26 mouse cellular contexts compared by ENCODE assay signal in the genomic region with DNA sequence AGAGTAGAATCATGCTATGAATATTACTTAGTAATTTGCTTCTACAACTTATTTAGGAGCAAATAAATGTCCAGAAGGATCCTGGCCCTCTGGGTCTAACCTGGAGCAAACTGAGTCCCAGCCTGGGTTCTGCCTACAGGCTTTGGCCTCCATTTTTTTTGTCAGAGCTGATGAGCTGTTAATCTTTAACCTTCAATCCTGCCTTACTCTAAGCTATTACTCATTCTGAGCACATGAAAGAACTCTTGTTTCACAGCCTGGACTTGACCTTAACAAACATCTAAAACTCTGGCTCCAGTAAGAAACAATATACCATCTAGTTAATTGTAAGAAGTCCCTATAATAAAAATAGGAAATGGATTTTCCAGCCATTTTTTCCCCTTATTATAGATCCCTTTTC. TPM values are rescaled to one million over a fixed set of nuclear protein-coding genes. Genes with fewer than 3 reads are reported as not detected.
DNase-seq lines count a peak whose midpoint lies in the region; ATAC-seq and TF ChIP-seq lines count a peak whose summit lies in the region.
"Had no signal": no experiment of that assay in that cellular context is flagged by ENCODE, and none has a peak within 500 bp of the region (broad histone marks: within the 10 kb centered on the region; RNA-seq: fewer than 3 reads in every experiment).

No protein-coding gene starts in this region.

- no peaks in the 10 kb centered on the region for H3K27me3 ChIP-seq in kidney, adult 2 months (replicated peaks; ENCODE audit: control insufficient read depth, insufficient read depth, low read length)
- no peaks in the 10 kb centered on the region for H3K27me3 ChIP-seq in kidney, postnatal 0 days (ENCODE audit: insufficient read depth, low read length)
- H3K27me3 ChIP-seq in intestine, postnatal 0 days (replicated peaks; ENCODE audit: control insufficient read depth, insufficient read depth, low read length), result no peaks in the 10 kb centered on the region
- peaks cover 6% of the 10 kb centered on the region; the same call in 1 of the 2 replicates for H3K27me3 ChIP-seq in forebrain, embryonic 10.5 days (ENCODE audit: poor library complexity, severe bottlenecking)
- no peaks in the 10 kb centered on the region for H3K27me3 ChIP-seq in hindbrain, embryonic 12.5 days
- H3K27me3 ChIP-seq: embryonic facial prominence, embryonic 12.5 days; embryonic facial prominence, embryonic 15.5 days; forebrain, embryonic 13.5 days; heart, embryonic 13.5 days had no signal

- no peak for ATAC-seq in kidney, postnatal 0 days (replicated peaks; ENCODE audit: low FRiP score, low read depth)
- ATAC-seq in intestine, postnatal 0 days, result peak; percentile 31; the same call in 1 of the 2 replicates
- ATAC-seq in hindbrain, embryonic 12.5 days (ENCODE audit: low FRiP score), result no peak
- ATAC-seq: forebrain, embryonic 13.5 days; forebrain, embryonic 16.5 days; hindbrain, postnatal 0 days had no signal

- intact Hi-C loops in heart, postnatal 10 days (cut with DNase I), result loop anchor here (10.0 kb wide), 2 partner anchors 235 to 455 kb away; a partner anchor contains a TSS

- H3K9ac ChIP-seq in kidney, postnatal 0 days (ENCODE audit: low read depth, low read length), result no peak overlapping the region
- no peak overlapping the region for H3K9ac ChIP-seq in intestine, postnatal 0 days (ENCODE audit: low read depth, low read length)
- H3K9ac ChIP-seq in hindbrain, embryonic 12.5 days, result no peak overlapping the region
- H3K9ac ChIP-seq: embryonic facial prominence, embryonic 12.5 days; embryonic facial prominence, embryonic 15.5 days; forebrain, embryonic 13.5 days; heart, embryonic 13.5 days; hindbrain, embryonic 14.5 days had no signal

- H3K4me2 ChIP-seq in kidney, postnatal 0 days (ENCODE audit: low read length), result no peak overlapping the region
- no peak overlapping the region for H3K4me2 ChIP-seq in intestine, postnatal 0 days (replicated peaks; ENCODE audit: low read depth)
- H3K4me2 ChIP-seq in hindbrain, embryonic 12.5 days (replicated peaks), result no peak overlapping the region
- H3K4me2 ChIP-seq: embryonic facial prominence, embryonic 12.5 days; embryonic facial prominence, embryonic 15.5 days; forebrain, embryonic 13.5 days; heart, embryonic 13.5 days; hindbrain, embryonic 14.5 days had no signal

- H3K36me3 ChIP-seq in kidney, adult 2 months (ENCODE audit: control insufficient read depth, insufficient read depth, low read length), result no peaks in the 10 kb centered on the region
- no peaks in the 10 kb centered on the region for H3K36me3 ChIP-seq in kidney, postnatal 0 days (ENCODE audit: insufficient read depth, low read length)
- no peaks in the 10 kb centered on the region for H3K36me3 ChIP-seq in intestine, postnatal 0 days (ENCODE audit: control insufficient read depth, insufficient read depth)
- H3K36me3 ChIP-seq in forebrain, embryonic 10.5 days (replicated peaks), result no peaks in the 10 kb centered on the region
- H3K36me3 ChIP-seq in hindbrain, embryonic 12.5 days, result no peaks in the 10 kb centered on the region
- H3K36me3 ChIP-seq: embryonic facial prominence, embryonic 12.5 days; embryonic facial prominence, embryonic 15.5 days; heart, embryonic 10.5 days; heart, embryonic 13.5 days; hindbrain, embryonic 10.5 days had no signal

- no peak for TF ChIP-seq POLR2A in kidney, adult 2 months (IDR thresholded peaks at IDR 0.05; ENCODE audit: low read depth, low read length)

- no peak overlapping the region for H3K27ac ChIP-seq in kidney, adult 2 months (ENCODE audit: insufficient read depth, low read depth, low read length)
- H3K27ac ChIP-seq in kidney, postnatal 0 days, result no peak overlapping the region
- no peak overlapping the region for H3K27ac ChIP-seq in intestine, postnatal 0 days (ENCODE audit: low read depth, low read length)
- no peak overlapping the region for H3K27ac ChIP-seq in forebrain, embryonic 10.5 days
- no peak overlapping the region for H3K27ac ChIP-seq in hindbrain, embryonic 12.5 days
- H3K27ac ChIP-seq: embryonic facial prominence, embryonic 12.5 days; embryonic facial prominence, embryonic 15.5 days; forebrain, embryonic 13.5 days; heart, adult 2 months; heart, embryonic 10.5 days; heart, embryonic 13.5 days; hindbrain, embryonic 10.5 days; hindbrain, embryonic 14.5 days; hindbrain, postnatal 0 days had no signal

- DNase-seq in kidney, adult 2 months, result peak; percentile 64
- DNase-seq in kidney, postnatal 4 days, result no peak
- DNase-seq in kidney, postnatal 0 days (ENCODE audit: low spot score), result peak; percentile 47
- no peak for DNase-seq in kidney, adult 18-20 months
- DNase-seq in forebrain, embryonic 10.5 days (ENCODE audit: extremely low spot score, low spot score), result no peak
- no peak for DNase-seq in heart, postnatal 10 days
- DNase-seq: adrenal gland, adult 8-10 months; adrenal gland, postnatal 25 days; cerebellum, adult 18-20 months; cerebellum, adult 9-10 months; cerebellum, postnatal 25 days; gastrocnemius, postnatal 10 days; gastrocnemius, postnatal 36 days; heart, adult 2 months had no signal

- H3K9me3 ChIP-seq in kidney, postnatal 0 days (replicated peaks; ENCODE audit: low read length), result no peaks in the 10 kb centered on the region
- H3K9me3 ChIP-seq in intestine, postnatal 0 days (ENCODE audit: control insufficient read depth), result no peaks in the 10 kb centered on the region
- H3K9me3 ChIP-seq in forebrain, embryonic 10.5 days, result no peaks in the 10 kb centered on the region
- no peaks in the 10 kb centered on the region for H3K9me3 ChIP-seq in hindbrain, embryonic 12.5 days (replicated peaks)
- H3K9me3 ChIP-seq: embryonic facial prominence, embryonic 12.5 days; embryonic facial prominence, embryonic 15.5 days; forebrain, embryonic 13.5 days; heart, embryonic 10.5 days; heart, embryonic 13.5 days; hindbrain, embryonic 10.5 days had no signal

- no peak for TF ChIP-seq CTCF in kidney, adult 2 months (conservative IDR thresholded peaks at IDR 0.05; ENCODE audit: insufficient read depth, insufficient read length, low read depth, low read length)
- TF ChIP-seq CTCF in kidney, postnatal 0 days (IDR thresholded peaks at IDR 0.05; ENCODE audit: low read depth), result no peak
- no peak for TF ChIP-seq CTCF in intestine, postnatal 0 days (IDR thresholded peaks at IDR 0.05; ENCODE audit: low read depth)

- H3K4me3 ChIP-seq in kidney, adult 2 months (ENCODE audit: insufficient read depth, low read depth, low read length), result no peak overlapping the region
- no peak overlapping the region for H3K4me3 ChIP-seq in kidney, postnatal 0 days (replicated peaks; ENCODE audit: low read depth, low read length)
- H3K4me3 ChIP-seq in intestine, postnatal 0 days (ENCODE audit: low read depth, low read length), result no peak overlapping the region
- H3K4me3 ChIP-seq in forebrain, embryonic 10.5 days, result no peak overlapping the region
- H3K4me3 ChIP-seq in hindbrain, embryonic 12.5 days, result no peak overlapping the region
- H3K4me3 ChIP-seq: embryonic facial prominence, embryonic 12.5 days; embryonic facial prominence, embryonic 15.5 days; erythroblast, embryonic 14.5 days; forebrain, embryonic 13.5 days; heart, adult 2 months; heart, embryonic 10.5 days; heart, embryonic 13.5 days; hindbrain, embryonic 10.5 days had no signal

- peaks cover 4% of the 10 kb centered on the region; the same call in 1 of the 2 replicates for H3K4me1 ChIP-seq in kidney, adult 2 months (ENCODE audit: control insufficient read depth, insufficient read depth, low read length)
- H3K4me1 ChIP-seq in kidney, postnatal 0 days (replicated peaks; ENCODE audit: insufficient read depth, low read length), result 0 out of 2 replicates have a peak, but pooled peaks cover 5% of the 10 kb centered on the region
- peaks cover 4% of the 10 kb centered on the region; the same call in 1 of the 2 replicates for H3K4me1 ChIP-seq in intestine, postnatal 0 days (replicated peaks; ENCODE audit: control insufficient read depth, insufficient read depth, low read length)
- H3K4me1 ChIP-seq in forebrain, embryonic 10.5 days, result peaks cover 7% of the 10 kb centered on the region; the same call in 1 of the 2 replicates
- H3K4me1 ChIP-seq in hindbrain, embryonic 12.5 days, result 0 out of 2 replicates have a peak, but pooled peaks cover 5% of the 10 kb centered on the region
- H3K4me1 ChIP-seq: forebrain, embryonic 13.5 days; heart, embryonic 10.5 days; hindbrain, embryonic 10.5 days had no signal

RNA-seq across cellular contexts. Expression of a gene that starts 14.0 kb away (rescaled TPM):
- polyA plus RNA-seq in kidney, adult 2 months (2012; rRNA removed), result 38.1 and 42.0 TPM in 2 replicates
- polyA plus RNA-seq in kidney, postnatal 0 days (2015; fragmentation: Nextera tagmentation; extraction: Ambion mirVana), result 77.0 and 83.7 TPM in 2 replicates
- polyA plus RNA-seq in intestine, postnatal 0 days (2015; fragmentation: Nextera tagmentation; extraction: Ambion mirVana), result 32.3 and 34.1 TPM in 2 replicates
- polyA plus RNA-seq in forebrain, embryonic 10.5 days (2016; fragmentation: Nextera tagmentation; extraction: Ambion mirVana), result 29.1 TPM in 2 replicates
- 40.1 and 40.2 TPM in 2 replicates for polyA plus RNA-seq in hindbrain, embryonic 12.5 days (2016; fragmentation: Nextera tagmentation; extraction: Ambion mirVana)
- 10 to 100 TPM; 74.3 to 74.9 TPM for total RNA-seq in heart, postnatal 10 days (2021)

RNA-seq across cellular contexts. Expression of a gene that starts 21.0 kb away (rescaled TPM):
- 5.2 and 5.4 TPM in 2 replicates for polyA plus RNA-seq in kidney, adult 2 months (2012; rRNA removed)
- 2.7 TPM in 2 replicates for polyA plus RNA-seq in kidney, postnatal 0 days (2015; fragmentation: Nextera tagmentation; extraction: Ambion mirVana)
- polyA plus RNA-seq in intestine, postnatal 0 days (2015; fragmentation: Nextera tagmentation; extraction: Ambion mirVana), result 0.68 and 0.80 TPM in 2 replicates
- polyA plus RNA-seq in forebrain, embryonic 10.5 days (2016; fragmentation: Nextera tagmentation; extraction: Ambion mirVana), result 1.3 and 2.5 TPM in 2 replicates
- polyA plus RNA-seq in hindbrain, embryonic 12.5 days (2016; fragmentation: Nextera tagmentation; extraction: Ambion mirVana), result 4.6 and 5.9 TPM in 2 replicates
- total RNA-seq in heart, postnatal 10 days (2021), result 1 to 10 TPM; 8.0 to 9.6 TPM

Comparison
In these comparisons a context has a peak if more than half of its experiments do, and no peak if none do; other contexts are left out.
1. DNase-seq: peak in kidney, adult 2 months (single experiment) and kidney, postnatal 0 days (single experiment); none in kidney, postnatal 4 days (0 of 2), kidney, adult 18-20 months (single experiment), forebrain, embryonic 10.5 days (single experiment) and heart, postnatal 10 days (0 of 2).